Mouse (Mus musculus): ENCODE measurements at regions not wholly inside any gene's neighbourhood (a gene's known extent, or its start where the extent isn't known, plus 50 kb on each side); places are given as distances from the start of the nearest gene placed in this dataset.

DNA sequence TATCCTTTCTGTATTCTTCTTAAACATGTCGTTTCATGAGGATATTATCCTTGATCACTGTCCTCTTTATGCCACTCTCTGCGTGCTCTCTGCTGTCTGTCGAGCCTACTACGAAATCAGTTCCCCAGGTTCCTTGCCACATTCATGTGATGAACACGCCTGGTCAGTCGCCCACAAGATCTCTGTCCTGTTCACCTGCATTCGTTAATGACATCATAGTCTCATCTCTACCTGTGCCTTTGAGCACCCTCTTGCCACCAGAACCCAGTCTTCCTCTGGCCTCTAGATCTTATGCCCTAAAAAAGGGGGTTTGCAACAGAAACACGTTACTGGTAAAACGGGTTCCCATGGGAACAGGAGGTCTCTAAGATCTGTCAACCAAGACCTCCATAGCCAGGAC lies 283.6 kb upstream of the Nfe2l3 start:
- Histone ChIP-seq H3K36me3 (replicated peaks; ENCODE audit: control insufficient read depth, insufficient read depth, low read depth, low read length) (no peaks in the 10 kb centered on the region), H3K4me2 (ENCODE audit: low read depth, low read length) (no peak overlapping the region), H3K9me3 (replicated peaks; ENCODE audit: control insufficient read depth, low read length) (no peaks in the 10 kb centered on the region), H3K27me3 (ENCODE audit: control insufficient read depth, insufficient read depth, low read length) (no peaks in the 10 kb centered on the region), H3K4me1 (ENCODE audit: control insufficient read depth, insufficient read depth, low read length) (no peaks in the 10 kb centered on the region), H3K4me3 (ENCODE audit: low read depth, low read length) (no peak overlapping the region), H3K27ac (replicated peaks; ENCODE audit: low read depth, low read length) (peak overlapping the region; percentile 23; the same call in 1 of the 2 replicates), H3K9ac (replicated peaks; ENCODE audit: low read length) (no peak overlapping the region)
- WGBS = 87% methylated on average over 9 of the region's 9 CpGs
- no peak for DNase-seq (ENCODE audit: low spot score)
- no peak for ATAC-seq (replicated peaks; ENCODE audit: insufficient number of reproducible peaks, low FRiP score, low TSS enrichment, low read depth)

DNA sequence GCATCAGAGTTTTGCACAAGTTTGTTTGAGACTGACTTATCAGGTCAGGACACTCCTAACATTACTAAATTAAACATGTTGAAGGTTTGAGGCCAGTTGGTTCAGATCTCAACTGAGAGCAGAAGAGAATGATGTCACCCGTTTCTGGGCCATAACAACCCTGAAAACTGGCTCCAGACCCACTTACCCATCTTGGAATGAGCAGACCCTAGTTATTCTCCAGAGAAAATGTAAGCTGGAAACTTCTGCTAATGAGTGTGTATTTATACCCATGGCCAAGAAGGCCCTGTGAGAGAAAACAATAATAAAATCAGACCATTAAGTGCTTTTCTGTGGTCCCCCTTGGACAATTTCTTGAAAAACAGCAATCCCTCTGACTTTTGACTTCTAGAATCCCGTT lies 282.4 kb upstream of the Nfe2l3 start:
- no peak overlapping the region for H3K4me2 ChIP-seq (ENCODE audit: low read depth, low read length)
- H3K27me3 ChIP-seq (ENCODE audit: control insufficient read depth, insufficient read depth, low read length) = no peaks in the 10 kb centered on the region
- no peaks in the 10 kb centered on the region for H3K36me3 ChIP-seq (replicated peaks; ENCODE audit: control insufficient read depth, insufficient read depth, low read depth, low read length)
- DNase-seq (ENCODE audit: low spot score) = no peak
- WGBS = 84% methylated on average over 2 of the region's 2 CpGs
- H3K27ac ChIP-seq (replicated peaks; ENCODE audit: low read depth, low read length) = no peak overlapping the region
- no peaks in the 10 kb centered on the region for H3K4me1 ChIP-seq (ENCODE audit: control insufficient read depth, insufficient read depth, low read length)
- H3K9ac ChIP-seq (replicated peaks; ENCODE audit: low read length) = no peak overlapping the region
- H3K9me3 ChIP-seq (replicated peaks; ENCODE audit: control insufficient read depth, low read length) = no peaks in the 10 kb centered on the region
- no peak for ATAC-seq (replicated peaks; ENCODE audit: insufficient number of reproducible peaks, low FRiP score, low TSS enrichment, low read depth)
- no peak overlapping the region for H3K4me3 ChIP-seq (ENCODE audit: low read depth, low read length)

GRCm38 (mm10) chr6:51150486-51150885 lies 282.0 kb upstream of the Nfe2l3 start:
- 88% methylated on average over 7 of the region's 7 CpGs for WGBS
- Histone ChIP-seq H3K27ac (replicated peaks; ENCODE audit: low read depth, low read length) (no peak overlapping the region), H3K4me2 (ENCODE audit: low read depth, low read length) (no peak overlapping the region), H3K36me3 (replicated peaks; ENCODE audit: control insufficient read depth, insufficient read depth, low read depth, low read length) (no peaks in the 10 kb centered on the region), H3K9ac (replicated peaks; ENCODE audit: low read length) (no peak overlapping the region), H3K27me3 (ENCODE audit: control insufficient read depth, insufficient read depth, low read length) (no peaks in the 10 kb centered on the region), H3K9me3 (replicated peaks; ENCODE audit: control insufficient read depth, low read length) (no peaks in the 10 kb centered on the region), H3K4me1 (ENCODE audit: control insufficient read depth, insufficient read depth, low read length) (no peaks in the 10 kb centered on the region), H3K4me3 (ENCODE audit: low read depth, low read length) (no peak overlapping the region)
- DNase-seq (ENCODE audit: low spot score) (no peak), ATAC-seq (replicated peaks; ENCODE audit: insufficient number of reproducible peaks, low FRiP score, low TSS enrichment, low read depth) (no peak)

DNA sequence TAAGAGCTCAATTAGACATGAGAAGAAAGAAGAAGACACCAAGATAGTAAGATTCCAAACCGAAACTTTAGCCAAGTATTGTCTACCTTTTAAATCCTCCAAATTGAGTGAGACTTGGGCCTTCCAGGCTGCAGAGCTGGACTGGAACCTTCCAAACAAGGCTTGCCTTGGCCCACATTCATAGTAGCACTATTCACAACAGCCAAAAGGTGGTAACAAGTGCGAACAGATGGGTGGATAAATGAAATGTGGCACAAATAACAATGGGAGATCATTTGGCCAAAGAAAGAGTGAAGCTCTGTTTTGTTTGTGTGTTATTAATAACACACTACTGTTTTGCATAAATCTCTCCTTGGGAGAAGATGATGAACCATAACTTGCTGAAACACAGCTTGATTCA lies 281.6 kb upstream of the Nfe2l3 start:
- DNase-seq (ENCODE audit: low spot score) (no peak), ATAC-seq (replicated peaks; ENCODE audit: insufficient number of reproducible peaks, low FRiP score, low TSS enrichment, low read depth) (no peak)
- WGBS = 89% methylated on average over 2 of the region's 2 CpGs
- no peaks in the 10 kb centered on the region for H3K36me3 ChIP-seq (replicated peaks; ENCODE audit: control insufficient read depth, insufficient read depth, low read depth, low read length)
- no peaks in the 10 kb centered on the region for H3K4me1 ChIP-seq (ENCODE audit: control insufficient read depth, insufficient read depth, low read length)
- H3K27me3 ChIP-seq (ENCODE audit: control insufficient read depth, insufficient read depth, low read length) = no peaks in the 10 kb centered on the region
- H3K4me3 ChIP-seq (ENCODE audit: low read depth, low read length) = no peak overlapping the region
- H3K27ac ChIP-seq (replicated peaks; ENCODE audit: low read depth, low read length) = no peak overlapping the region
- no peak overlapping the region for H3K4me2 ChIP-seq (ENCODE audit: low read depth, low read length)
- no peaks in the 10 kb centered on the region for H3K9me3 ChIP-seq (replicated peaks; ENCODE audit: control insufficient read depth, low read length)
- H3K9ac ChIP-seq (replicated peaks; ENCODE audit: low read length) = no peak overlapping the region

- H3K4me1 ChIP-seq (ENCODE audit: control insufficient read depth, insufficient read depth, low read length) = no peaks in the 10 kb centered on the region
- H3K9ac ChIP-seq (replicated peaks; ENCODE audit: low read length) = no peak overlapping the region
- H3K4me2 ChIP-seq (ENCODE audit: low read depth, low read length) = no peak overlapping the region
- WGBS = 55% methylated on average over 8 of the region's 8 CpGs
- H3K36me3 ChIP-seq (replicated peaks; ENCODE audit: control insufficient read depth, insufficient read depth, low read depth, low read length) = no peaks in the 10 kb centered on the region
- no peaks in the 10 kb centered on the region for H3K27me3 ChIP-seq (ENCODE audit: control insufficient read depth, insufficient read depth, low read length)
- DNase-seq (ENCODE audit: low spot score) = no peak
- no peak overlapping the region for H3K4me3 ChIP-seq (ENCODE audit: low read depth, low read length)
- H3K27ac ChIP-seq (replicated peaks; ENCODE audit: low read depth, low read length) = no peak overlapping the region
- H3K9me3 ChIP-seq (replicated peaks; ENCODE audit: control insufficient read depth, low read length) = no peaks in the 10 kb centered on the region
- ATAC-seq (replicated peaks; ENCODE audit: insufficient number of reproducible peaks, low FRiP score, low TSS enrichment, low read depth) = no peak
Observed at GRCm38 (mm10) chr6:51156836-51157370, 275.6 kb upstream of the Nfe2l3 start.

DNA sequence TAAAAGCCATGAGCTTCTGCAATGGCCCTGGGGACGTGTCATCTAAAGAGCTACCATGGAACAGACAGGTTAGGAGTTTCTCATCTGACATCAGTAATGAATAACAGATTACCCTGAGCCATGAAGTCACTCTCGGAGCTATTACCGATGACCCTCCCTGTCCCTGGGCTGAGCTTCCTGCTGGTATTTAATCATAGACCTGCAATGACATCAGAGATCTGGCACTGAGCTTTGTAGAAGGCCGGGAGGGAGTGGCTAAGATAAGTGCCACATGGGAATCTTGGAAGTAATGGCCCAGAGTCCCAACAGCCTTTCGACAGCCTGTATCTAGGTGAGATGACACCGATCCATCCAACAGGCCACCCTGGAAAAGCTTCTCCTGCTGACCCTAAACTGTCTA lies 271.3 kb upstream of the Nfe2l3 start:
- WGBS = 57% methylated on average over 6 of the region's 6 CpGs
- no peak overlapping the region for H3K9ac ChIP-seq (replicated peaks; ENCODE audit: low read length)
- H3K9me3 ChIP-seq (replicated peaks; ENCODE audit: control insufficient read depth, low read length) = no peaks in the 10 kb centered on the region
- H3K4me1 ChIP-seq (ENCODE audit: control insufficient read depth, insufficient read depth, low read length) = no peaks in the 10 kb centered on the region
- no peaks in the 10 kb centered on the region for H3K27me3 ChIP-seq (ENCODE audit: control insufficient read depth, insufficient read depth, low read length)
- no peak overlapping the region for H3K27ac ChIP-seq (replicated peaks; ENCODE audit: low read depth, low read length)
- DNase-seq (ENCODE audit: low spot score) (no peak), ATAC-seq (replicated peaks; ENCODE audit: insufficient number of reproducible peaks, low FRiP score, low TSS enrichment, low read depth) (no peak)
- no peaks in the 10 kb centered on the region for H3K36me3 ChIP-seq (replicated peaks; ENCODE audit: control insufficient read depth, insufficient read depth, low read depth, low read length)
- H3K4me3 ChIP-seq (ENCODE audit: low read depth, low read length) = no peak overlapping the region
- H3K4me2 ChIP-seq (ENCODE audit: low read depth, low read length) = no peak overlapping the region

- ATAC-seq (replicated peaks; ENCODE audit: insufficient number of reproducible peaks, low FRiP score, low TSS enrichment, low read depth) (no peak), DNase-seq (ENCODE audit: low spot score) (no peak)
- Histone ChIP-seq H3K9ac (replicated peaks; ENCODE audit: low read length) (no peak overlapping the region), H3K4me1 (ENCODE audit: control insufficient read depth, insufficient read depth, low read length) (no peaks in the 10 kb centered on the region), H3K27me3 (ENCODE audit: control insufficient read depth, insufficient read depth, low read length) (no peaks in the 10 kb centered on the region), H3K9me3 (replicated peaks; ENCODE audit: control insufficient read depth, low read length) (no peaks in the 10 kb centered on the region), H3K27ac (replicated peaks; ENCODE audit: low read depth, low read length) (peak overlapping the region; percentile 41; the same call in 1 of the 2 replicates), H3K4me3 (ENCODE audit: low read depth, low read length) (no peak overlapping the region), H3K36me3 (replicated peaks; ENCODE audit: control insufficient read depth, insufficient read depth, low read depth, low read length) (no peaks in the 10 kb centered on the region), H3K4me2 (ENCODE audit: low read depth, low read length) (no peak overlapping the region)
- 65% methylated on average over 14 of the region's 14 CpGs for WGBS
Observed at GRCm38 (mm10) chr6:51162208-51163082, 270.0 kb upstream of the Nfe2l3 start.

DNA sequence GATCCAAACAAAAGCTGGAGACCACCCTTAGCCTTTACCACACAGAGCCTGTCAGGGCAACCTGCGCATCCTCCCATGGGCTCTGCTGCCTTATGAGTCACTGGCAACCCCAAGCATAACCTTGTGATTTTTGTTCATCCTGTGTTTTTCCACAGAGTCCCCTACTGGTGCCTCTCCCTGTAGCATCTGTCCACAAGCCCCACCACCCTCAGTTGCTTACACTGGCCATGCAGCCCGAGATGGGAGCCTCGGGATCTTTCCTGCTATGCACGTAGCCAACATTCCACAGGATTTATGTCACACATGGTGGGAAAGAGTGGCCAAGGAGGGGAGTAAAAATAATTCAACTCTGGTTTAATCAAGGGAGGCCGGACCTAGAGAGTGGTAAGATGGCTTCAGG lies 269.2 kb upstream of the Nfe2l3 start:
- Histone ChIP-seq H3K4me2 (ENCODE audit: low read depth, low read length) (no peak overlapping the region), H3K4me1 (ENCODE audit: control insufficient read depth, insufficient read depth, low read length) (no peaks in the 10 kb centered on the region), H3K27ac (replicated peaks; ENCODE audit: low read depth, low read length) (peak overlapping the region; percentile 41; the same call in 1 of the 2 replicates), H3K9ac (replicated peaks; ENCODE audit: low read length) (no peak overlapping the region), H3K27me3 (ENCODE audit: control insufficient read depth, insufficient read depth, low read length) (no peaks in the 10 kb centered on the region), H3K4me3 (ENCODE audit: low read depth, low read length) (no peak overlapping the region), H3K36me3 (replicated peaks; ENCODE audit: control insufficient read depth, insufficient read depth, low read depth, low read length) (no peaks in the 10 kb centered on the region), H3K9me3 (replicated peaks; ENCODE audit: control insufficient read depth, low read length) (no peaks in the 10 kb centered on the region)
- ATAC-seq (replicated peaks; ENCODE audit: insufficient number of reproducible peaks, low FRiP score, low TSS enrichment, low read depth) (0 out of 2 replicates have a peak, but pooled peaks have one; percentile 50), DNase-seq (ENCODE audit: low spot score) (no peak)
- 68% methylated on average over 5 of the region's 5 CpGs for WGBS

All from embryonic facial prominence, embryonic 11.5 days (tissue).